Mouse (Mus musculus) E14TG2a.4 (cell line): ENCODE results near the gene Dnaic1.

Experiments
- H3K27me3 ChIP-seq: 2 replicates; pipeline ENCODE4 v1.6.1; 2014; ENCODE audit warnings: low read length, control low read depth; ENCODE audit not compliant: insufficient read depth
- H3K36me3 ChIP-seq: 2 replicates; pipeline ENCODE4 v1.6.1; 2014; ENCODE audit warnings: low read length, control low read depth; ENCODE audit not compliant: insufficient read depth
- H3K4me1 ChIP-seq: replicated peaks from 2 replicates; pipeline ENCODE4 v1.6.1; 2014; ENCODE audit warnings: low read depth, low read length, control low read depth
- H3K4me3 ChIP-seq: replicated peaks from 2 replicates; pipeline ENCODE4 v1.5.1; 2014; ENCODE audit warnings: mild to moderate bottlenecking, low read length
- H3K9me3 ChIP-seq: 2 replicates; pipeline ENCODE4 v1.6.1; 2014; ENCODE audit warnings: low read length, control low read depth
- CTCF ChIP-seq: conservative IDR thresholded peaks from 2 replicates; pipeline ENCODE4 v1.5.1; 2014; ENCODE audit warnings: low read length
- NANOG ChIP-seq: IDR thresholded peaks from 2 replicates; pipeline ENCODE4 v1.6.1; 2014; ENCODE audit warnings: borderline replicate concordance, low read length, mixed read lengths
- POU5F1 ChIP-seq: IDR thresholded peaks from 2 replicates; pipeline ENCODE4 v1.6.1; 2014; ENCODE audit warnings: low read length, borderline replicate concordance

The Dnaic1 gene

GRCm38 (mm10) chr4:41670836-41671235 is 101.3 kb downstream of the Dnaic1 start:
- TF ChIP-seq NANOG: no peak
- no peak for TF ChIP-seq CTCF
- TF ChIP-seq POU5F1: no peak
- H3K4me1 ChIP-seq: peaks cover 55% of the 10 kb centered on the region
- no peaks in the 10 kb centered on the region for H3K9me3 ChIP-seq
- no peaks in the 10 kb centered on the region for H3K36me3 ChIP-seq
- H3K27me3 ChIP-seq: peaks cover 38% of the 10 kb centered on the region
- H3K4me3 ChIP-seq: peak overlapping the region; percentile 17; the same call in 1 of the 2 replicates

GRCm38 (mm10) chr4:41671500-41671899 is 101.9 kb downstream of the Dnaic1 start:
- TF ChIP-seq NANOG (no peak), CTCF (no peak), POU5F1 (no peak)
- peaks cover 57% of the 10 kb centered on the region for H3K4me1 ChIP-seq
- no peaks in the 10 kb centered on the region for H3K9me3 ChIP-seq
- H3K27me3 ChIP-seq: peaks cover 40% of the 10 kb centered on the region
- no peaks in the 10 kb centered on the region for H3K36me3 ChIP-seq
- no peak overlapping the region for H3K4me3 ChIP-seq

GRCm38 (mm10) chr4:41671963-41672480 is 102.4 kb downstream of the Dnaic1 start:
- Histone ChIP-seq H3K9me3 (no peaks in the 10 kb centered on the region), H3K4me3 (0 out of 2 replicates have a peak overlapping the region, but pooled peaks have one; percentile 10), H3K4me1 (peaks cover 57% of the 10 kb centered on the region), H3K27me3 (peaks cover 44% of the 10 kb centered on the region), H3K36me3 (no peaks in the 10 kb centered on the region)
- no peak for TF ChIP-seq POU5F1
- no peak for TF ChIP-seq NANOG
- no peak for TF ChIP-seq CTCF

- TF ChIP-seq POU5F1: no peak
- no peak for TF ChIP-seq CTCF
- no peak for TF ChIP-seq NANOG
- H3K36me3 ChIP-seq: no peaks in the 10 kb centered on the region
- H3K27me3 ChIP-seq: peaks cover 49% of the 10 kb centered on the region
- peaks cover 61% of the 10 kb centered on the region for H3K4me1 ChIP-seq
- 0 out of 2 replicates have a peak overlapping the region, but pooled peaks have one; percentile 10 for H3K4me3 ChIP-seq
- H3K9me3 ChIP-seq: no peaks in the 10 kb centered on the region
Measured at GRCm38 (mm10) chr4:41672522-41672963, 103.0 kb downstream of the Dnaic1 start.

- Histone ChIP-seq H3K36me3 (no peaks in the 10 kb centered on the region), H3K9me3 (no peaks in the 10 kb centered on the region), H3K4me1 (peaks cover 64% of the 10 kb centered on the region), H3K4me3 (no peak overlapping the region), H3K27me3 (peaks cover 56% of the 10 kb centered on the region)
- TF ChIP-seq CTCF (no peak), POU5F1 (no peak), NANOG (no peak)
Measured at GRCm38 (mm10) chr4:41673186-41673585, 103.6 kb downstream of the Dnaic1 start.

- Histone ChIP-seq H3K4me1 (peaks cover 61% of the 10 kb centered on the region), H3K9me3 (no peaks in the 10 kb centered on the region), H3K4me3 (peak overlapping the region; percentile 24), H3K36me3 (no peaks in the 10 kb centered on the region), H3K27me3 (peaks cover 74% of the 10 kb centered on the region)
- TF ChIP-seq CTCF (no peak), POU5F1 (no peak), NANOG (no peak)
Measured at GRCm38 (mm10) chr4:41676248-41677005, 106.9 kb downstream of the Dnaic1 start.

GRCm38 (mm10) chr4:41677006-41677629 is 107.5 kb downstream of the Dnaic1 start:
- Histone ChIP-seq H3K27me3 (peaks cover 74% of the 10 kb centered on the region), H3K36me3 (no peaks in the 10 kb centered on the region), H3K9me3 (no peaks in the 10 kb centered on the region), H3K4me1 (peaks cover 55% of the 10 kb centered on the region), H3K4me3 (peak overlapping the region; percentile 24; the same call in 1 of the 2 replicates)
- TF ChIP-seq CTCF (no peak), NANOG (no peak), POU5F1 (no peak)

GRCm38 (mm10) chr4:41678863-41679262 is 109.3 kb downstream of the Dnaic1 start:
- no peak overlapping the region for H3K4me3 ChIP-seq
- TF ChIP-seq POU5F1 (no peak), NANOG (no peak)
- no peaks in the 10 kb centered on the region for H3K36me3 ChIP-seq
- H3K9me3 ChIP-seq: no peaks in the 10 kb centered on the region
- H3K27me3 ChIP-seq: peaks cover 80% of the 10 kb centered on the region
- H3K4me1 ChIP-seq: peaks cover 52% of the 10 kb centered on the region
